Mouse (Mus musculus) liver, embryonic 16.5 days (tissue): ENCODE results near the gene Rab23. TPM values are rescaled to one million over a fixed set of nuclear protein-coding genes. Genes with fewer than 3 reads are reported as not detected.
"Not testable (repeated sequence)": the region's sequence is repeated elsewhere in the genome, so short reads cannot be mapped to it uniquely, and the experiment has no call there.

Experiments
- ATAC-seq: fragments of 200-750 bp; cut with Nextera tagmentation; 2 replicates; pipeline ENCODE4 v1.8.0; 2017; ENCODE audit warnings: low read depth, mild to moderate bottlenecking, moderate number of reproducible peaks, moderate library complexity
- H3K27ac ChIP-seq: fragments of 300-500 bp; sonication (generic); 2 replicates; pipeline ENCODE4 v1.5.1; 2014; ENCODE audit warnings: mild to moderate bottlenecking, low read length
- H3K27me3 ChIP-seq: fragments of 300-500 bp; sonication (generic); 2 replicates; pipeline ENCODE4 v1.6.1; 2014; ENCODE audit warnings: low read depth, low read length, mixed read lengths; ENCODE audit not compliant: control insufficient read depth, insufficient read depth
- H3K36me3 ChIP-seq: fragments of 300-500 bp; sonication (generic); 2 replicates; pipeline ENCODE4 v1.6.1; 2014; ENCODE audit warnings: mild to moderate bottlenecking; ENCODE audit not compliant: control insufficient read depth, insufficient read depth
- H3K4me1 ChIP-seq: fragments of 300-500 bp; sonication (generic); 2 replicates; pipeline ENCODE4 v1.6.1; 2014; ENCODE audit warnings: low read depth, low read length, mixed read lengths; ENCODE audit not compliant: control insufficient read depth
- H3K4me2 ChIP-seq: fragments of 300-500 bp; sonication (generic); 2 replicates; pipeline ENCODE4 v1.6.1; 2014; ENCODE audit warnings: low read depth, low read length, mixed read lengths
- H3K4me3 ChIP-seq: fragments of 300-500 bp; sonication (generic); 2 replicates; pipeline ENCODE4 v1.5.1; 2014; ENCODE audit warnings: low read depth, mild to moderate bottlenecking, low read length
- H3K9ac ChIP-seq: fragments of 300-500 bp; sonication (generic); 2 replicates; pipeline ENCODE4 v1.6.1; 2014; ENCODE audit warnings: low read depth, low read length
- H3K9me3 ChIP-seq: fragments of 300-500 bp; sonication (generic); replicated peaks from 2 replicates; pipeline ENCODE4 v1.6.1; 2016; ENCODE audit warnings: low read length; ENCODE audit not compliant: control insufficient read depth
- WGBS: fragments of 180-500 bp; shearing (Covaris S2); extraction: QIAGEN DNeasy Blood & Tissue Kit; methylation state at CpG from one replicate; pipeline ENCODE4 v1.1.7; 2014; ENCODE audit not compliant: insufficient replicate concordance; 5-methylcytosine and 5-hydroxymethylcytosine counted together
- polyA plus RNA-seq: library from polyadenylated mRNA; unstranded; fragments of >200 nt; fragmentation: Nextera tagmentation; extraction: Ambion mirVana; gene quantifications from 2 replicates; pipeline ENCODE4 v1.2.1, GENCODE M21; 2015

Gene Rab23
- polyA plus RNA-seq, 1 experiment from 2014 or later, result 4.3 TPM

GRCm38 (mm10) chr1:33739302-33739701 is 19.6 kb downstream of the Rab23 start:
- Histone ChIP-seq H3K4me3 (no peak overlapping the region), H3K4me2 (no peak overlapping the region), H3K27me3 (no peaks in the 10 kb centered on the region), H3K27ac (no peak overlapping the region), H3K9me3 (no peaks in the 10 kb centered on the region), H3K9ac (no peak overlapping the region), H3K4me1 (no peaks in the 10 kb centered on the region), H3K36me3 (no peaks in the 10 kb centered on the region)
- 22% methylated on average over 12 of the region's 12 CpGs for WGBS
- peak; percentile 62 for ATAC-seq

- H3K4me3 ChIP-seq, result no peak overlapping the region
- H3K9me3 ChIP-seq, result no peaks in the 10 kb centered on the region
- 15% methylated on average over 8 of the region's 8 CpGs for WGBS
- H3K27me3 ChIP-seq, result no peaks in the 10 kb centered on the region
- no peak overlapping the region for H3K27ac ChIP-seq
- H3K9ac ChIP-seq, result no peak overlapping the region
- no peak overlapping the region for H3K4me2 ChIP-seq
- H3K36me3 ChIP-seq, result peaks cover 12% of the 10 kb centered on the region
- no peak for ATAC-seq
- no peaks in the 10 kb centered on the region for H3K4me1 ChIP-seq
Observed at GRCm38 (mm10) chr1:33742903-33743302, 23.2 kb downstream of the Rab23 start.

DNA sequence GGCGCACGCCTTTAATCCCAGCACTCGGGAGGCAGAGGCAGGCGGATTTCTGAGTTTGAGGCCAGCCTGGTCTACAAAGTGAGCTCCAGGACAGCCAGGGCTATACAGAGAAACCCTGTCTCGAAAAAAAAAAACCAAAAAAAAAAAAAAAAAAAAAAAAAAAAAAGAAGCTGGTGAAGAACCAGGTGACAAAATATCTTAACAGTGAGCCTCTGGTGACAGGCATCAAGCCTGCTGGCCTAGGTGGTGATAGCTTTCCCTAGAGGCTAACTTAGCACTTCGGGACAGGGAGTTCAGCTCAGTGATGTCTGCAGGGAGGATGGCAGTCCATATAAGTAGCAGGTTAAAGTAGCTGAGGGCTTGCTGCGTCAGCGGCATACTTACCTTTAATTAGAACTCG is 25.1 kb downstream of the Rab23 start:
- H3K4me1 ChIP-seq, ATAC-seq, H3K4me2 ChIP-seq, H3K27me3 ChIP-seq, H3K4me3 ChIP-seq, H3K9me3 ChIP-seq, H3K27ac ChIP-seq, H3K9ac ChIP-seq: not testable (repeated sequence)
- WGBS, result 82% methylated on average over 9 of the region's 9 CpGs
- peaks cover 15% of the 10 kb centered on the region for H3K36me3 ChIP-seq

DNA sequence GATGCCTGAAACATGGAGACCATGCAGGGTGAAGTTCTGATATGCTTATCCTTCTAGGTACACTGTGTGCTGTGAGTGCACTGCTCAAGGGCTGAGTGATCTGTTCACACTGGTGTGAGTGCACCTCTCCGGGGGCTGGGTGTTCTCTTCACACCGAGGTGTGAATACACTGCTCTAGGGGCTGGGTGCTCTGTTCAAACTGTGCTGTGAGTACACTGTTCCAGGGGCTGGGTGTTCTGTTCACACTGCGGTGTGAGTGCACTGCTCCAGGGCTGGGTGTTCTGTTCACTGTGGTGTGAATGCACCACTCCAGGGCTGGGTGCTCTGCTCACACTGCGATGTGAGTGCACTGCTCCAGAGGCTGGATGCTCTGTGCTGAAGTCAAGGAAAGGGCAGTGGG is 26.2 kb downstream of the Rab23 start:
- peaks cover 15% of the 10 kb centered on the region for H3K36me3 ChIP-seq
- ATAC-seq, result no peak

GRCm38 (mm10) chr1:33749109-33749508 is 29.4 kb downstream of the Rab23 start:
- Histone ChIP-seq H3K27me3 (no peaks in the 10 kb centered on the region), H3K9ac (no peak overlapping the region), H3K4me2 (no peak overlapping the region), H3K36me3 (peaks cover 15% of the 10 kb centered on the region), H3K9me3 (no peaks in the 10 kb centered on the region), H3K4me1 (peaks cover 5% of the 10 kb centered on the region), H3K27ac (no peak overlapping the region), H3K4me3 (no peak overlapping the region)
- no peak for ATAC-seq
- WGBS, result 94% methylated on average over 11 of the region's 11 CpGs

More for the DNA sequence above, 26.2 kb downstream of the Rab23 start:
- Histone ChIP-seq H3K4me3 (no peak overlapping the region), H3K4me1 (no peaks in the 10 kb centered on the region), H3K9me3 (no peaks in the 10 kb centered on the region), H3K9ac (no peak overlapping the region), H3K27ac (no peak overlapping the region), H3K27me3 (no peaks in the 10 kb centered on the region), H3K4me2 (no peak overlapping the region)
- 84% methylated on average over 4 of the region's 4 CpGs for WGBS

- H3K4me3 ChIP-seq, H3K27me3 ChIP-seq, H3K9me3 ChIP-seq, H3K27ac ChIP-seq, H3K4me2 ChIP-seq, ATAC-seq, H3K9ac ChIP-seq: not testable (repeated sequence)
- Histone ChIP-seq H3K4me1 (peaks cover 11% of the 10 kb centered on the region), H3K36me3 (peaks cover 15% of the 10 kb centered on the region)
- WGBS, result 79% methylated on average over 4 of the region's 4 CpGs
Observed at GRCm38 (mm10) chr1:33749709-33750108, 30.0 kb downstream of the Rab23 start.

GRCm38 (mm10) chr1:33751283-33751682 is 31.6 kb downstream of the Rab23 start:
- ATAC-seq, result no peak
- Histone ChIP-seq H3K36me3 (peaks cover 9% of the 10 kb centered on the region), H3K9ac (no peak overlapping the region), H3K4me2 (no peak overlapping the region), H3K27ac (no peak overlapping the region), H3K4me1 (peaks cover 21% of the 10 kb centered on the region), H3K9me3 (no peaks in the 10 kb centered on the region), H3K4me3 (no peak overlapping the region), H3K27me3 (no peaks in the 10 kb centered on the region)
- WGBS, result 81% methylated on average over 10 of the region's 10 CpGs

GRCm38 (mm10) chr1:33754089-33754488 is 34.4 kb downstream of the Rab23 start:
- H3K9ac ChIP-seq, result no peak overlapping the region; the same call in 1 of the 2 replicates
- H3K4me3 ChIP-seq, result no peak overlapping the region
- H3K36me3 ChIP-seq, result peaks cover 2% of the 10 kb centered on the region; the same call in 1 of the 2 replicates
- no peaks in the 10 kb centered on the region for H3K9me3 ChIP-seq
- H3K27me3 ChIP-seq, result no peaks in the 10 kb centered on the region
- H3K4me2 ChIP-seq, result peak overlapping the region; percentile 96; the same call in 1 of the 2 replicates
- peak overlapping the region; percentile 85; the same call in 1 of the 2 replicates for H3K27ac ChIP-seq
- H3K4me1 ChIP-seq, result peaks cover 39% of the 10 kb centered on the region
- WGBS, result 89% methylated on average over 17 of the region's 17 CpGs
- no peak for ATAC-seq

GRCm38 (mm10) chr1:33754965-33755735 is 35.5 kb downstream of the Rab23 start:
- H3K4me1 ChIP-seq, result peaks cover 39% of the 10 kb centered on the region
- H3K9ac ChIP-seq, result peak overlapping the region; percentile 38
- H3K9me3 ChIP-seq, result no peaks in the 10 kb centered on the region
- no peaks in the 10 kb centered on the region for H3K27me3 ChIP-seq
- H3K27ac ChIP-seq, result peak overlapping the region; percentile 85
- H3K4me2 ChIP-seq, result peak overlapping the region; percentile 96
- ATAC-seq, result peak; percentile 91
- 46% methylated on average over 21 of the region's 21 CpGs for WGBS
- H3K4me3 ChIP-seq, result peak overlapping the region; percentile 93
- no peaks in the 10 kb centered on the region; the same call in 1 of the 2 replicates for H3K36me3 ChIP-seq
